Comparison of ENCODE assay signal across 27 mouse cellular contexts in genomic region chr12:11086866-11087265, GRCm38 (mm10).
A peak's percentile ranks its signal among the peaks of the same experiment; 100 is the strongest.
DNase-seq lines count a peak whose midpoint lies in the region; ATAC-seq and TF ChIP-seq lines count a peak whose summit lies in the region.
"Had no signal": no experiment of that assay in that cellular context is flagged by ENCODE, and none has a peak within 500 bp of the region (broad histone marks: within the 10 kb centered on the region; RNA-seq: fewer than 3 reads in every experiment).

No protein-coding gene starts in this region.

- no peaks in the 10 kb centered on the region for H3K36me3 ChIP-seq in forebrain, embryonic 14.5 days (ENCODE audit: control insufficient read depth, insufficient read depth, low read length)
- no peaks in the 10 kb centered on the region for H3K36me3 ChIP-seq in forebrain, embryonic 12.5 days (replicated peaks)
- no peaks in the 10 kb centered on the region for H3K36me3 ChIP-seq in lung, embryonic 14.5 days (ENCODE audit: insufficient read depth)
- no peaks in the 10 kb centered on the region for H3K36me3 ChIP-seq in midbrain, embryonic 11.5 days (ENCODE audit: control insufficient read depth, insufficient read depth, low read length)
- no peaks in the 10 kb centered on the region for H3K36me3 ChIP-seq in midbrain, embryonic 14.5 days (ENCODE audit: control insufficient read depth, insufficient read depth, low read length)
- H3K36me3 ChIP-seq: embryonic facial prominence, embryonic 13.5 days; embryonic facial prominence, embryonic 15.5 days; forebrain, embryonic 10.5 days; G1E had no signal

- no peak overlapping the region for H3K4me2 ChIP-seq in forebrain, embryonic 14.5 days (ENCODE audit: low read length)
- no peak overlapping the region for H3K4me2 ChIP-seq in forebrain, embryonic 12.5 days
- no peak overlapping the region for H3K4me2 ChIP-seq in lung, embryonic 14.5 days
- no peak overlapping the region for H3K4me2 ChIP-seq in midbrain, embryonic 11.5 days
- H3K4me2 ChIP-seq in midbrain, embryonic 14.5 days (ENCODE audit: low read length), result no peak overlapping the region
- H3K4me2 ChIP-seq: embryonic facial prominence, embryonic 13.5 days; embryonic facial prominence, embryonic 15.5 days; forebrain, embryonic 13.5 days had no signal

- no peak overlapping the region for H3K27ac ChIP-seq in forebrain, embryonic 14.5 days (ENCODE audit: low read depth, low read length)
- no peak overlapping the region for H3K27ac ChIP-seq in forebrain, embryonic 12.5 days
- H3K27ac ChIP-seq in lung, embryonic 14.5 days (ENCODE audit: low read depth), result no peak overlapping the region
- no peak overlapping the region for H3K27ac ChIP-seq in midbrain, embryonic 11.5 days (ENCODE audit: low read depth, low read length)
- H3K27ac ChIP-seq in midbrain, embryonic 14.5 days (replicated peaks; ENCODE audit: low read depth, low read length), result no peak overlapping the region
- H3K27ac ChIP-seq: embryonic facial prominence, embryonic 13.5 days; embryonic facial prominence, embryonic 15.5 days; forebrain, embryonic 10.5 days; forebrain, embryonic 13.5 days had no signal

- TF ChIP-seq POLR2A in lung, adult 2 months (IDR thresholded peaks at IDR 0.05; ENCODE audit: borderline replicate concordance, extremely low read depth, low read depth, low read length), result no peak
- TF ChIP-seq POLR2A in brain, embryonic 14.5 days (IDR thresholded peaks at IDR 0.05; ENCODE audit: borderline replicate concordance, extremely low read depth, insufficient read depth, insufficient read length, poor library complexity, severe bottlenecking), result no peak

- no peaks in the 10 kb centered on the region for H3K9me3 ChIP-seq in forebrain, embryonic 14.5 days (replicated peaks; ENCODE audit: control insufficient read depth, low read length)
- no peaks in the 10 kb centered on the region for H3K9me3 ChIP-seq in forebrain, embryonic 12.5 days
- no peaks in the 10 kb centered on the region for H3K9me3 ChIP-seq in lung, embryonic 14.5 days (ENCODE audit: low read depth, low read length)
- H3K9me3 ChIP-seq in midbrain, embryonic 11.5 days (ENCODE audit: control insufficient read depth, low read length), result no peaks in the 10 kb centered on the region
- no peaks in the 10 kb centered on the region for H3K9me3 ChIP-seq in midbrain, embryonic 14.5 days (ENCODE audit: control insufficient read depth, low read length)
- H3K9me3 ChIP-seq: embryonic facial prominence, embryonic 13.5 days; embryonic facial prominence, embryonic 15.5 days; forebrain, embryonic 10.5 days; forebrain, embryonic 13.5 days; G1E had no signal

- WGBS in forebrain, embryonic 14.5 days, result 53% methylated on average over 5 of the region's 5 CpGs
- 73% methylated on average over 5 of the region's 5 CpGs for WGBS in forebrain, embryonic 12.5 days
- WGBS in lung, embryonic 14.5 days, result 36% methylated on average over 5 of the region's 5 CpGs
- 53% methylated on average over 5 of the region's 5 CpGs for WGBS in lung, adult 2 months
- 90% methylated on average over 5 of the region's 5 CpGs for WGBS in midbrain, embryonic 11.5 days
- 78% methylated on average over 5 of the region's 5 CpGs for WGBS in midbrain, embryonic 14.5 days

- no peaks in the 10 kb centered on the region for H3K4me1 ChIP-seq in forebrain, embryonic 14.5 days (ENCODE audit: control insufficient read depth, insufficient read depth, low read length)
- no peaks in the 10 kb centered on the region for H3K4me1 ChIP-seq in forebrain, embryonic 12.5 days
- H3K4me1 ChIP-seq in lung, embryonic 14.5 days (ENCODE audit: insufficient read depth), result no peaks in the 10 kb centered on the region
- H3K4me1 ChIP-seq in lung, adult 2 months (ENCODE audit: control insufficient read depth, insufficient read depth, low read length), result no peaks in the 10 kb centered on the region
- H3K4me1 ChIP-seq in midbrain, embryonic 11.5 days (ENCODE audit: control insufficient read depth, insufficient read depth, low read length), result no peaks in the 10 kb centered on the region
- no peaks in the 10 kb centered on the region for H3K4me1 ChIP-seq in midbrain, embryonic 14.5 days (ENCODE audit: control insufficient read depth, insufficient read depth, low read length)
- H3K4me1 ChIP-seq: embryonic facial prominence, embryonic 13.5 days; embryonic facial prominence, embryonic 15.5 days; forebrain, embryonic 10.5 days; forebrain, embryonic 13.5 days had no signal

- no peaks in the 10 kb centered on the region for H3K27me3 ChIP-seq in forebrain, embryonic 14.5 days (replicated peaks; ENCODE audit: control insufficient read depth, insufficient read depth, low read length)
- no peaks in the 10 kb centered on the region for H3K27me3 ChIP-seq in forebrain, embryonic 12.5 days
- no peaks in the 10 kb centered on the region for H3K27me3 ChIP-seq in lung, embryonic 14.5 days (ENCODE audit: insufficient read depth, low read length)
- H3K27me3 ChIP-seq in midbrain, embryonic 11.5 days (ENCODE audit: control insufficient read depth, insufficient read depth, low read length), result no peaks in the 10 kb centered on the region
- H3K27me3 ChIP-seq in midbrain, embryonic 14.5 days (ENCODE audit: control insufficient read depth, insufficient read depth, low read length), result no peaks in the 10 kb centered on the region
- H3K27me3 ChIP-seq: CH12.LX; embryonic facial prominence, embryonic 13.5 days; embryonic facial prominence, embryonic 15.5 days; forebrain, embryonic 13.5 days had no signal

- no peak overlapping the region for H3K9ac ChIP-seq in forebrain, embryonic 14.5 days (ENCODE audit: low read length)
- H3K9ac ChIP-seq in forebrain, embryonic 12.5 days, result no peak overlapping the region
- H3K9ac ChIP-seq in lung, embryonic 14.5 days, result no peak overlapping the region
- H3K9ac ChIP-seq in midbrain, embryonic 11.5 days (ENCODE audit: low read length), result no peak overlapping the region
- no peak overlapping the region for H3K9ac ChIP-seq in midbrain, embryonic 14.5 days (replicated peaks; ENCODE audit: low read length)
- H3K9ac ChIP-seq: embryonic facial prominence, embryonic 13.5 days; embryonic facial prominence, embryonic 15.5 days; forebrain, embryonic 13.5 days had no signal

- ATAC-seq in forebrain, embryonic 14.5 days, result no peak
- no peak for ATAC-seq in forebrain, embryonic 12.5 days (ENCODE audit: low FRiP score)
- ATAC-seq in lung, embryonic 14.5 days (ENCODE audit: insufficient read depth), result no peak; the same call in 1 of the 2 replicates
- ATAC-seq in midbrain, embryonic 11.5 days (ENCODE audit: low FRiP score), result no peak
- ATAC-seq in midbrain, embryonic 14.5 days (ENCODE audit: low FRiP score, low TSS enrichment), result no peak
- ATAC-seq: activated CD4-positive, CD25-positive, alpha-beta regulatory T cell, adult 4 months; CD4-positive, CD25-positive, alpha-beta regulatory T cell, adult 4 months; forebrain, embryonic 13.5 days; Patski had no signal

- DNase-seq in forebrain, embryonic 14.5 days (ENCODE audit: low spot score), result peak; percentile 2
- peak; percentile 52 for DNase-seq in lung, embryonic 14.5 days
- DNase-seq in lung, adult 2 months, result no peak
- DNase-seq in midbrain, embryonic 11.5 days (ENCODE audit: low spot score, missing footprints), result peak; percentile 62
- DNase-seq in midbrain, embryonic 14.5 days, result no peak
- peak; percentile 14 for DNase-seq in brain, embryonic 14.5 days (ENCODE audit: low read depth)
- DNase-seq: adrenal gland, adult 8-10 months; adrenal gland, postnatal 14 days; adrenal gland, postnatal 36 days; B cell, adult 2 months; cerebellum, adult 11 months; cerebellum, adult 18-20 months; cerebellum, adult 8-10 months; cerebellum, adult 9-11 months; cerebellum, postnatal 36 days; embryo, embryonic 11 days had no signal

- TF ChIP-seq CTCF in lung, embryonic 14.5 days (IDR thresholded peaks at IDR 0.05; ENCODE audit: low read depth), result no peak
- TF ChIP-seq CTCF in lung, adult 2 months (IDR thresholded peaks at IDR 0.05; ENCODE audit: insufficient read depth, low read length), result no peak
- no peak for TF ChIP-seq CTCF in brain, embryonic 14.5 days (IDR thresholded peaks at IDR 0.05; ENCODE audit: borderline replicate concordance, extremely low read depth, insufficient read depth, insufficient read length)

- H3K4me3 ChIP-seq in forebrain, embryonic 14.5 days (ENCODE audit: low read depth, low read length), result no peak overlapping the region
- no peak overlapping the region for H3K4me3 ChIP-seq in forebrain, embryonic 12.5 days (replicated peaks)
- no peak overlapping the region for H3K4me3 ChIP-seq in lung, embryonic 14.5 days (ENCODE audit: low read depth, low read length)
- H3K4me3 ChIP-seq in lung, adult 2 months (replicated peaks; ENCODE audit: extremely low read depth, low read depth, low read length), result no peak overlapping the region
- H3K4me3 ChIP-seq in midbrain, embryonic 11.5 days (ENCODE audit: low read depth, low read length), result no peak overlapping the region
- no peak overlapping the region for H3K4me3 ChIP-seq in midbrain, embryonic 14.5 days (replicated peaks; ENCODE audit: low read depth, low read length)
- H3K4me3 ChIP-seq: embryonic facial prominence, embryonic 13.5 days; embryonic facial prominence, embryonic 15.5 days; erythroblast, embryonic 14.5 days; forebrain, embryonic 10.5 days; forebrain, embryonic 13.5 days had no signal

Comparison
In these comparisons a context has a peak if more than half of its experiments do, and no peak if none do; other contexts are left out.
1. DNase-seq: peak in forebrain, embryonic 14.5 days (single experiment), lung, embryonic 14.5 days (single experiment), midbrain, embryonic 11.5 days (single experiment) and brain, embryonic 14.5 days (single experiment); none in lung, adult 2 months (single experiment) and midbrain, embryonic 14.5 days (single experiment).